Mouse (Mus musculus): ENCODE measurements at regions not wholly inside any gene's neighbourhood (a gene's known extent, or its start where the extent isn't known, plus 50 kb on each side); places are given as distances from the start of the nearest gene placed in this dataset.

GRCm38 (mm10) chr1:169439621-169440020, 91.6 kb downstream of the Nuf2 start:
- no peak for ATAC-seq (replicated peaks; ENCODE audit: poor library complexity)

- no peak for ATAC-seq (replicated peaks; ENCODE audit: poor library complexity)
These were observed 93.3 kb downstream of the Nuf2 start for GRCm38 (mm10) chr1:169438006-169438405.

- ATAC-seq (replicated peaks; ENCODE audit: poor library complexity): no peak
These were observed 108.9 kb downstream of the Nuf2 start for GRCm38 (mm10) chr1:169422408-169422807.

GRCm38 (mm10) chr1:169421671-169422070, 109.6 kb downstream of the Nuf2 start:
- ATAC-seq (replicated peaks; ENCODE audit: poor library complexity): no peak

DNA sequence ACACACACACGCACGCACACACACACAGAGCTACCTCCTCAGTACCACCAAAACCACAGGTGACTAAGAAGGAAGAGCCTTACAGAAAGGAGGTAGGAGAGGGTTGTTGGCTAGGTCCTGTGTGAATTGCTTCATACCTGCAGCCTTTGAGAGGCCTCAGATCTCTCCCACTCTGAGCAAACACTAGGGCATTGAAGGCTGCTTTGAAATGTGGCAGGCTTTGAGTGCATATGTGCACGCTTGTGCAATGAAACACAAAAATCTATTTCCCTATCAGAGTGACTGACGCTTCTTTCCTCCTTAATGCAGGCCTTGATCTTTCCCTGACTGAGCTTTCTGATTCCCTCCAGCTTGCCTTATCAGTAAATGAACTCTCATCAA, 112.6 kb downstream of the Nuf2 start:
- no peak for ATAC-seq (replicated peaks; ENCODE audit: poor library complexity)

DNA sequence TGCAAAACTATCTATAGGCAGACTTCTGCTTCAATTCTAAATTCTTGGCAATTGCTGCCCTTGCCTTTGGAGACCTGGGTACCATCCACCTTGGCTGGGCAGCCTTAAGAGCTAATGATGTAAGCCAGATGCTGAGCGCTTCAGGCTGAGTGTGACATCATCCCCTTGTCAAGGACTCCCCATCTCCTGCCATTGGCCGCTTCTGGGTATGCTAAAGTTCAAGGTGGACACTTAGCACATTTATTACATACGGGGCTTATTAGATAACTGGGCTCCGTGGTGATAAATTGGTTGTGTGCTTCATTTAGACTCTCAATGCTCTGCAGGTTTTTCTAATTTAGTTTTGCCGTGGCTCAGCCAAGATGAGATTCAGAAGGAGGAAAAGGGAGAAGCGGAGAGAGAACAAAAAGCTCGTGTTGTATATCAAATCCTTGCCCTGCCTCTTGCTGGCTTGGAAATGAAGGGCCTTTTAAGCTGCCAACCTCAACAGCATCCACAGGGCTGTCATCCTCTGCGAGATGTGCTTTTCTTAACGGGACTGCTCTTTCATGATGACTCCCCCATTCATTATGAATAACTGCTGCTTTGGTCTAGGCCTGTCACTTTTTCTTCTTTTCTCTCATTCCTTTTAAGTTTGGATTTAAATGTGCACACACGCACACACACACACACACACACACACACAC, 113.1 kb downstream of the Nuf2 start:
- ATAC-seq (replicated peaks; ENCODE audit: poor library complexity): no peak

DNA sequence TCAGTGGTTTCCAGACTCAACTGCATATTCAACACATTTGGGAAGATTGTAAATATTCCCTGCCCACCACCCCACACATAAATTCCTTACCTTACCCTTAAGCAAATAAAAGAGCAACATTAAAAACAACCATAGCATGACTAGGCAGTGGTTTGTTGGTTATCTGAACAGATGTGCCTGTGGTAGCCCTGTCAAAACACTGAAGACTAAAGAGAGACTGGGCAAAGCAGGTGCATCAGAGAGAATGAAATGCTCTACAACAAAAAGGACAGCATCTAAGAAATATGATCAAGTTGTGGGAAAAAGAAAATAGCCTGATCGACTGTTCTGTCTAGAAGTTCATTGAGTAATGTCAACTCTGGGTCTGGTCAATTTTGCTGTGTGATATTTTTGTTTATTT, 114.6 kb downstream of the Nuf2 start:
- ATAC-seq (replicated peaks; ENCODE audit: poor library complexity): no peak

GRCm38 (mm10) chr1:169408120-169408519, 123.1 kb downstream of the Nuf2 start:
- no peak for ATAC-seq (replicated peaks; ENCODE audit: poor library complexity)

GRCm38 (mm10) chr1:169400841-169401240, 130.4 kb downstream of the Nuf2 start:
- ATAC-seq (replicated peaks; ENCODE audit: poor library complexity): no peak

DNA sequence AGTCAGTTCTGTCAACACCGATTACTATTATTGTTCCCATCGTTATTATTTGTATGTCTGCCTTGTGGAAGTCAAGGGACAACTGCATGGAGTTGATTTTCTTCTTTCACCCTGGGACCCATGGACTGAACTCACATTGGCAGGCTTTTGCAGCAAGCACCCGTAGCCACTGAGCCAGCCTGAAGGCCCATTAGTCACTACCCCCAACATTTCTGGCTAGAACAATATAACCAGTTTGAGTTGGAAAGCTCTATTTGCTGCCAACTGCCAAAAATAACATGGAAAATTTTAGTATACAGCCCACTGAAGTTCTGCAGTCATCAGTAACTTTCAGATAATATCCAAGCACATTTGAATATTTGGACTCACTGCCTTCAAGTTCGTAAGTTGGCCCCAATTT, 133.9 kb downstream of the Nuf2 start:
- ATAC-seq (replicated peaks; ENCODE audit: poor library complexity): no peak

GRCm38 (mm10) chr1:169387056-169387455, 144.2 kb downstream of the Nuf2 start:
- no peak for ATAC-seq (replicated peaks; ENCODE audit: poor library complexity)

GRCm38 (mm10) chr1:169385740-169386424, 145.4 kb downstream of the Nuf2 start:
- no peak for ATAC-seq (replicated peaks; ENCODE audit: poor library complexity)

GRCm38 (mm10) chr1:169374686-169375085, 156.6 kb downstream of the Nuf2 start:
- no peak for ATAC-seq (replicated peaks; ENCODE audit: poor library complexity)

DNA sequence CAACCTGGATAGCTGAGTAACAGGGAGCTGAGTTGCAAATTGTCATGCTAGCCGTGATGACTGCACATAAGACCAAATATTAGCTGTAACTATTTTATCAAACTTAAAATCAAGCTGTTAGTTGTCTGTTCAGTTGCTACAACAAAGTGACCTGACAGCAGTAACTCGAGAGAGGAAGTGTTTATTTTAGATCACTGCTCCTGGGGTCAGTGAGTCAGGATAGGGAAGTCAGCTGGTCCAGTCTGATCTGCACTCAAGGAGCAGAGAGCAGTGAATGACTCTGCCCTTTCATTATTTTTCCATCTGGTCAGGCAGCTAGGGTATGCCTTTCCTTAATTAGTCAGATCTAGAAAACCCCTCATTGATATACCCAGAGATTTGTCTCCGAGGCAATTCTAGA, 162.5 kb downstream of the Nuf2 start:
- no peak for ATAC-seq (replicated peaks; ENCODE audit: poor library complexity)

DNA sequence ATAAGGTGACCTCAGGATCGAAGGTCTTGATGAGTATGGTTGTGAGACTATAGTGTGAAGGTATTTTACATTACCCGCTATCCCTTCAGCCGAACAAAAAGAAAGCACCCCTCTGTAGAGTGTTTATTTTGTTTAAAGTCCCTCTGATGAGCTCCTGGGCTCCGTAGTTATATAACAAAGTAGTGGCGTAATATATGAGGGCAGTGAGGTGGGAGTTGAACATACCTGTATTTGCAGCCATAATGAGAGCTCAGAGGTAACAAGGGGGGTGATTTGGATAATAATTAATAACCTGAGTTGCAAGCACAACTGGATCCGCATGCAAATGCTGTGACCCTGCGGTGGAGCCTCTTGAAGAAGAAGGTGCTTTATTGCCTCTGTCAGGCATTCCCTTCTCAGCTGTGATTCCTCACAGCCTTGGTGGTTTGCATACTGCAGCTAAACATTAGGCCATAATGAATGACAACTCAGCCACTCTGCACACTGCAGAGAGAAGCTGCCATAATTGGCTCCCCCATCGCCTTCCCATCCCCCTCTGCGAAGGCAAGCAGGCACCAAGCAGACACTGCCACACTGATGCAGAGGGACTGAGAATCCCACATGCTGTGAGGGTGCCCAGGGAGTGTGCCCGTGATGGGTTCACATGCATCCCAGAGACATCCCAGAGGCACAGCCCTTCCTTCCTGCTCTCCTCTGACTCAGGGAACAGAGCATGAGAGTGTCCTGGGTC, 163.3 kb downstream of the Nuf2 start:
- no peak for ATAC-seq (replicated peaks; ENCODE audit: poor library complexity)

GRCm38 (mm10) chr1:169367316-169367715, 163.9 kb downstream of the Nuf2 start:
- no peak for ATAC-seq (replicated peaks; ENCODE audit: poor library complexity)

DNA sequence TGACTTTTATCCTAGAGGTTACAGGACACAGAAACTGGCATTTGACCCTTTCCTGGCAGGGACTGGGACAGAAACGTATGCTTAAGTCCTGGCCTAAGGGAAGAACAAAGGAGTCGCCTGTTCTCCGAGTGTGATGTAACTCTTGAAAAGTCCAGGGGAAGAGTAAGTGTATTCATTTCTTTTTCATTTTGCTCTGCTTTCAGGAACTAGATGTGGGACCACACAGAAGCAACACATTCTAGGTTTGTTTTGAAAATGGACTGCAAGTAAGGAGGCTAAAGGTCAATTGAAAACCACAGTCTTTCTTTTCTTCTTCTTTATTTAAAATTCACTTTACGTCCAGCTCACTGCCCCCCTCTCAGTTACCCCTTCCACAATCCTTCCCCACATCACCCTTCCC, 168.7 kb downstream of the Nuf2 start:
- no peak for ATAC-seq (replicated peaks; ENCODE audit: poor library complexity)

- ATAC-seq (replicated peaks; ENCODE audit: poor library complexity): no peak
These were observed 173.5 kb downstream of the Nuf2 start for GRCm38 (mm10) chr1:169357652-169358241.

DNA sequence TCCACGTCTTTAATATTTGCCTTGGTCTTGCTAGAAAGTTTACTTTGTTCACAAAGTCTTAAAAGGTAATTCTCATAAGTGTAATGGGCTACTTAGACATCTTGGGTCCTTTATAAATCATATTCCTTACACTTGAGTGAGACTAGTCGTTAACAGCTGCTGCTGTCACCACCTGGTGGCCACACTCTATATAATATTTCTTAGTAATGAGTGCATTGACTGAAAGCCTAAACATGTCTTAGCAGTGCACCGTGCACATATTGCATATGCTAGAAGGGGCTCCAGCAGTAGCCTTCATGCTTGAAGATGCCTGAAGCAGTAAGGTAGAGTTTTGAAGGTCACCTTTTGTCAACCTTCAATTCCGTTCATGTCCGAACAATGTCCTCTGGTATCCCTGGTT, 177.2 kb downstream of the Nuf2 start:
- ATAC-seq (replicated peaks; ENCODE audit: poor library complexity): no peak

DNA sequence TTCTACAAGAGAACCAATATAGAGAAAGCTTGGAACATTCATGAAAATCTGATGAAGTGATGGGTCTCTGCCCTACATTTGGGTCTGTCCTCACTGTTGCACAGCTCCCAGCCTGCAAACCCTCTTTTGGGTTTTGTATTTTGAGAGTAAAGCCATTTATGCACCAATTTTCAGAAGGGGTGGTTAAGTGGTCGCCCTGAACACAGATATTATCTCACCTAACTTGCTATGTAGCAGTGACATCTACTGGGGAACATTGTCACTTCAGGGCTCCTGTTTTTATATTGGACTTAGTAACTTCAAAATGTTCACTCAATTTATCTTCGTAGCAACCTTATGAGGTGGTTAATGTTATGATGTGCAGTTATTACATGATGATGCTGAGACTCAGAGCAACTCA, 183.6 kb downstream of the Nuf2 start:
- no peak for ATAC-seq (replicated peaks; ENCODE audit: poor library complexity)

DNA sequence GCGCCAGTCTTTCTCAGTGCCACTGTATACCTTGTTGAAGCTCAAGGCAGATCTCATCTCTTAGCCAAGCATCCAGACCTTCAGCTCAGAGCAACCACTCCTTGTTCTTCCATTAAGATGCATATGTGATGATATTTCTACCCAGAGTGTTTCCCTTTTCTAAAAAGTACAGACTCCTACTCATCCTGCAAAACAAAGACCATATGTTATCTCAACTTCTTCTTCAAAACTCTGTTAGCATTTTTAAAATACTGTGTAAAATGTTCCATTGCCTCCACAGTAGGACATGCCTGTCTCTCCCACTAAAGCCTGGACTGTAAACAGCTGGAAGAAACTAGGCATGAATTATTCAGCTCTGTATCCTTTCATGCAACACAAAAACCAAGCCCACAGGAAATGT, 184.4 kb downstream of the Nuf2 start:
- ATAC-seq (replicated peaks; ENCODE audit: poor library complexity): no peak

DNA sequence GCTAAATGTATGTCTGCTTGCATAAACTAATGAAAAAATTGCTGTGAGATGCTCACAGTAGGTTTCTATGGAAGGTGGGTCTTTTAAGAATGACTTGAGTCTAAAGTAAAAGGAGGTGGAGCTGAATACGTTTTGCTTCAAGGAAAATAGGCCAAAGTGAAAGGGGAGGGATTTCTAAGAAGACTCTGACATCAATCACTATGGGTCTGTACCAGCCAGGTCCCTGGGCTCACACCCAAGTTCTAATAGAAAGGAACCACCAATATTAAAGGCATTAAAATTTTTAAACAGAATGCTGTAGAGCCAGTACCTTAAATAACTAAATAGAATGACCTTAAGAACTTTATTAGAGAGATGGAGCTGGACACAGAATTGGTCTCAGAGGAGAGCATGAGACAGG, 190.1 kb downstream of the Nuf2 start:
- ATAC-seq (replicated peaks; ENCODE audit: poor library complexity): no peak
